Mouse (Mus musculus): Measurements from ENCODE around the gene Tph1. TPM values are rescaled to one million over a fixed set of nuclear protein-coding genes. Genes with fewer than 3 reads are reported as not detected.

Tph1 gene
- total RNA-seq, 4 experiments from 2014 or later: not detected

DNA sequence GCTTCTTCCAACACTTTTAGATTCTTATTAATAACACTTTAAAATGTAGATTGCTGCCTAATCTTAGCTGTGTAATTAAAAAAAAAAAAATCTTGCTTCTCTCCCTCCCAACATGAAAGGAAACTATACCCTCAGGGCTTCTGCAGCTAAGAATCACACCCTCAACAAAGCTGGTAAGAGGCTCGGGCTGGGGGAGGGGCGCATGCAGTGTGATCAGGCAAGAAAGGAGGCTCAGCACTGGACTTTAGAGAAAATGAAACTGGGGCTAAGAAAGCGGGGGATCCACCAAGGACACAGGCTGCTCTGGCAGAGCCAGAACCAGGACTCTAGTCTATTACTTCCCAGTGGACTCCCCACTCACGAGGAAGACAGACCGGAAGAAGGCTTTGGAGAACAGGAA is 71.2 kb downstream of the Tph1 start:
- DNase-seq (ENCODE audit: low spot score): no peak

GRCm38 (mm10) chr7:46597006-46597405 is 75.3 kb downstream of the Tph1 start:
- DNase-seq (ENCODE audit: low spot score): no peak

Other genes with a start within 250 kb of the Tph1 start
- 1 to 10 TPM; 3.9 to 6.9 (median 5.0) TPM for gene Sergef, start 32.7 kb downstream of the Tph1 start, total RNA-seq (2022)
- gene Saal1, start 38.1 kb upstream of the Tph1 start, total RNA-seq (2022): 1 to 10 TPM; 3.6 to 4.5 (median 3.9) TPM
- gene Saa3, start 43.2 kb upstream of the Tph1 start, total RNA-seq (2022): 1 to 10 TPM in 2 of 4 experiments, under 1 TPM in 1, not detected in 1; 0.63 to 9.2 (median 2.1) TPM
- not detected for gene Saa4, start 60.1 kb upstream of the Tph1 start, total RNA-seq (2022)
- not detected for gene Saa1, start 70.4 kb upstream of the Tph1 start, total RNA-seq (2022)
- not detected for gene Saa2, start 79.3 kb upstream of the Tph1 start, total RNA-seq (2022)
- gene Hps5, start 123.5 kb upstream of the Tph1 start, total RNA-seq (2022): 10 to 100 TPM in 1 of 4 experiments, 1 to 10 TPM in 3; 8.0 to 10.3 (median 9.4) TPM
- gene Gtf2h1, start 123.6 kb upstream of the Tph1 start, total RNA-seq (2022): 10 to 100 TPM; 13.7 to 18.5 (median 15.9) TPM
- 100 to 1,000 TPM; 719 to 878 (median 816) TPM for gene Ldha, start 168.9 kb upstream of the Tph1 start, total RNA-seq (2022)
- gene Ldhc, start 188.7 kb upstream of the Tph1 start, total RNA-seq (2022): not detected
- gene Tsg101, start 247.4 kb upstream of the Tph1 start, total RNA-seq (2022): 10 to 100 TPM; 57.8 to 72.1 (median 60.1) TPM

All from heart, adult 8-10 months (tissue).